Mouse (Mus musculus): ENCODE results near the gene Ptrh1. TPM values are rescaled to one million over a fixed set of nuclear protein-coding genes. Genes with fewer than 3 reads are reported as not detected.

Gene Ptrh1
- total and polyA plus RNA-seq, 3 experiments: 12.3 to 27.9 TPM; not detected in 1

DNA sequence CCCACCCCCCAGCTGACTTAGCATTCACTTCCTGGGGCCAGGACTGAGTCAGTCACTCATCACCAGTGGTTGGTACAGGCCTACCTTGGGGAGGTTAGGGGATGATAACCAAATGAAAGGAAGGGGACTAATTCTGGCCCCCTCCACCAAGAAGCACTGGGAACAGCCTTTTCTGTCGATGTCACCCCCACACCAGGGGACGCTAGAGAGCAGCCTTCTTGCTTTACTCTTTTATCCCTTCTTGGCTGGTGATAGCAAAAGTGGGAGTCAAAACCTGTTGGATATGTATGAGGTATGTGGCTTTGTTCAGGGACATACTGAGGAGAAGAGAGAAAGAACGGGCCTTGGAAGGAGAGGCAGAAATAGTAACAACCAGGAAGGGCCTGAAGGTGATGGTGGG is 12.2 kb upstream of the Ptrh1 start:
- H3K9ac ChIP-seq (ENCODE audit: control insufficient read depth, low read depth, low read length, poor library complexity, severe bottlenecking): no peak overlapping the region
- no peaks in the 10 kb centered on the region for H3K36me3 ChIP-seq (ENCODE audit: control insufficient read depth in 1 of 2, insufficient read depth in 2 of 2, low read length in 2 of 2)
- H3K4me1 ChIP-seq (ENCODE audit: control insufficient read depth in 1 of 2, insufficient read depth in 2 of 2, low read length in 2 of 2): no peaks in the 10 kb centered on the region

DNA sequence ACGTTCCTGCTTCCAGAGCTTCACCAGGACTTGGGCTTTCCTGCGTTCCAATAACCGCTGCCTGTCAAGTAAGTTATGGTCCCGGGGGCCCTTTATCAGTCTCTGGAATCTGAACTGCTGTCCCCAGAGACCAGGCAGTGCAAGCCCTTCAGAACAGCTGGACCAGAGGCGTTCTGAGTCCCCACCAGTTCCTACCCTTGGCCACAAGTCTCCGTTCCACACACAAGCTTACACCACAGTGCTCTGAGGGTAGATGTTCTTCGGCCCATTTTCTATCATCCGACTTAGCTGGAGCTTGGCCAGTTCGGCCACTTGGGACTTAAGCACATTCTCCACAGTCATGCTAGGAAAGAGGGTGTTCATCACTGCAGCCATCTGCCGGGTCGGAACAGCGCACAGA is 8.3 kb upstream of the Ptrh1 start:
- Histone ChIP-seq H3K4me1 (ENCODE audit: control insufficient read depth in 1 of 2, insufficient read depth in 2 of 2, low read length in 2 of 2) (peaks cover 1 to 8% of the 10 kb centered on the region in 2 experiments; a peak in 2 of 4 replicates), H3K4me3 (ENCODE audit: control insufficient read depth in 1 of 2, insufficient read depth in 1 of 2, low read depth in 2 of 2, low read length in 2 of 2) (no peak overlapping the region), H3K9me3 (replicated peaks; ENCODE audit: insufficient read depth, low read length) (no peaks in the 10 kb centered on the region), H3K79me2 (ENCODE audit: control insufficient read depth, insufficient read depth, low read length, poor library complexity) (no peaks in the 10 kb centered on the region), H3K9ac (ENCODE audit: control insufficient read depth, low read depth, low read length, poor library complexity, severe bottlenecking) (no peak overlapping the region), H3K27ac (ENCODE audit: control insufficient read depth, low read depth, low read length) (no peak overlapping the region), H3K36me3 (ENCODE audit: control insufficient read depth in 1 of 2, insufficient read depth in 2 of 2, low read length in 2 of 2) (no peaks in the 10 kb centered on the region), H3K27me3 (ENCODE audit: control insufficient read depth in 1 of 2, insufficient read depth in 2 of 2, low read length in 2 of 2) (no peaks in the 10 kb centered on the region)
- TF ChIP-seq BHLHE40 (IDR thresholded peaks at IDR 0.05; ENCODE audit: borderline replicate concordance, low read depth, low read length): no peak
- TF ChIP-seq GABPA (IDR thresholded peaks at IDR 0.05; ENCODE audit: low read depth, low read length): no peak
- TF ChIP-seq CHD1 (IDR thresholded peaks at IDR 0.05; ENCODE audit: low read depth, low read length): no peak
- TF ChIP-seq NRF1 (IDR thresholded peaks at IDR 0.05; ENCODE audit: insufficient read depth, low read depth, low read length, poor library complexity, severe bottlenecking): no peak
- TF ChIP-seq USF2 (IDR thresholded peaks at IDR 0.05; ENCODE audit: borderline replicate concordance in 1 of 2, insufficient read depth in 1 of 2, low read depth in 1 of 2, low read length in 2 of 2): no peak
- no peak for TF ChIP-seq MYC (IDR thresholded peaks at IDR 0.05; ENCODE audit: low read depth, low read length)
- no peak for TF ChIP-seq ZKSCAN1 (IDR thresholded peaks at IDR 0.05; ENCODE audit: low read depth, low read length)
- TF ChIP-seq MAZ (IDR thresholded peaks at IDR 0.05; ENCODE audit: low read depth, low read length): no peak
- TF ChIP-seq NELFE (IDR thresholded peaks at IDR 0.05; ENCODE audit: low read depth, low read length): no peak
- TF ChIP-seq TCF12 (IDR thresholded peaks at IDR 0.05; ENCODE audit: low read depth, low read length): no peak
- TF ChIP-seq JUND (IDR thresholded peaks at IDR 0.05; ENCODE audit: low read depth, low read length): no peak
- no peak for TF ChIP-seq ZNF384 (IDR thresholded peaks at IDR 0.05; ENCODE audit: low read depth, low read length)
- no peak for DNase-seq (ENCODE audit: low read depth, low spot score)

More for the DNA sequence above, 12.2 kb upstream of the Ptrh1 start:
- TF ChIP-seq RAD21 (IDR thresholded peaks at IDR 0.05; ENCODE audit: low read depth, low read length) (no peak), MYC (IDR thresholded peaks at IDR 0.05; ENCODE audit: low read depth, low read length) (no peak), CTCF (IDR thresholded peaks at IDR 0.05 in 2 of 3, conservative IDR thresholded peaks at IDR 0.05 in 1 of 3; ENCODE audit: control insufficient read depth in 1 of 3, insufficient read depth in 1 of 3, low read depth in 2 of 3, low read length in 3 of 3, poor library complexity in 1 of 3, severe bottlenecking in 1 of 3) (peak; percentile 45 to 74 (median 49)), TBP (IDR thresholded peaks at IDR 0.05; ENCODE audit: low read depth, low read length) (no peak)
- Histone ChIP-seq H3K27ac (ENCODE audit: control insufficient read depth, low read depth, low read length) (no peak overlapping the region), H3K9me3 (replicated peaks; ENCODE audit: insufficient read depth, low read length) (no peaks in the 10 kb centered on the region), H3K27me3 (ENCODE audit: control insufficient read depth in 1 of 2, insufficient read depth in 2 of 2, low read length in 2 of 2) (no peaks in the 10 kb centered on the region), H3K4me3 (ENCODE audit: control insufficient read depth in 1 of 2, insufficient read depth in 1 of 2, low read depth in 2 of 2, low read length in 2 of 2) (no peak overlapping the region), H3K79me2 (ENCODE audit: control insufficient read depth, insufficient read depth, low read length, poor library complexity) (no peaks in the 10 kb centered on the region)
- no peak for DNase-seq (ENCODE audit: low read depth, low spot score)

Data from MEL (cell line).